8 mouse cellular contexts compared by ENCODE assay signal in genomic region chr11:97439935-97440334, GRCm38 (mm10). TPM values are rescaled to one million over a fixed set of nuclear protein-coding genes. Genes with fewer than 3 reads are reported as not detected.
DNase-seq lines count a peak whose midpoint lies in the region; ATAC-seq and TF ChIP-seq lines count a peak whose summit lies in the region.

No protein-coding gene starts in this region.

- WGBS in thymus, adult 2 months = 3% methylated on average over 36 of the region's 37 CpGs
- WGBS in hindbrain, postnatal 0 days = 2% methylated on average over 28 of the region's 37 CpGs
- WGBS in liver, embryonic 14.5 days (ENCODE audit: insufficient replicate concordance) = under 1% methylated on average over 36 of the region's 37 CpGs
- 5% methylated on average over 33 of the region's 37 CpGs for WGBS in neural tube, embryonic 11.5 days

- no peak for TF ChIP-seq CTCF in thymus, adult 2 months (IDR thresholded peaks at IDR 0.05; ENCODE audit: borderline replicate concordance, control insufficient read depth, extremely low read depth, insufficient read depth, low read length, poor library complexity)
- TF ChIP-seq CTCF in hindbrain, postnatal 0 days (IDR thresholded peaks at IDR 0.05; ENCODE audit: low read depth) = no peak
- TF ChIP-seq CTCF in liver, embryonic 14.5 days (IDR thresholded peaks at IDR 0.05; ENCODE audit: low read depth) = no peak

- TF ChIP-seq EP300 in liver, embryonic 14.5 days (IDR thresholded peaks at IDR 0.05; ENCODE audit: low read depth) = no peak; the same call in 1 of the 2 replicates

- 0 out of 2 replicates have a peak, but pooled peaks have one; percentile 8 for ATAC-seq in hindbrain, postnatal 0 days
- ATAC-seq in liver, embryonic 14.5 days (ENCODE audit: insufficient read depth) = peak; percentile 65
- ATAC-seq in neural tube, embryonic 11.5 days (ENCODE audit: insufficient read depth, low FRiP score, low TSS enrichment) = no peak

- H3K27ac ChIP-seq in thymus, adult 2 months (ENCODE audit: control insufficient read depth, insufficient read depth, low read length) = no peak overlapping the region
- H3K27ac ChIP-seq in hindbrain, postnatal 0 days = peak overlapping the region; percentile 41; the same call in 1 of the 2 replicates
- peak overlapping the region; percentile 98 for H3K27ac ChIP-seq in liver, embryonic 14.5 days
- H3K27ac ChIP-seq in neural tube, embryonic 11.5 days (ENCODE audit: low read depth, low read length) = no peak overlapping the region

- H3K9me3 ChIP-seq in hindbrain, postnatal 0 days (ENCODE audit: low read length) = no peaks in the 10 kb centered on the region
- no peaks in the 10 kb centered on the region for H3K9me3 ChIP-seq in liver, embryonic 14.5 days (ENCODE audit: control insufficient read depth, low read length)
- no peaks in the 10 kb centered on the region for H3K9me3 ChIP-seq in neural tube, embryonic 11.5 days (ENCODE audit: control insufficient read depth, low read length)

- no peak for DNase-seq in thymus, adult 2 months
- DNase-seq in thymus, adult 18-20 months = no peak
- peak; percentile 85 for DNase-seq in gastrocnemius, postnatal 25 days
- DNase-seq in hindbrain, postnatal 0 days (ENCODE audit: low spot score) = no peak
- peak in 1 of 3 experiments; percentile 62 for DNase-seq in liver, embryonic 14.5 days (ENCODE audit: low read depth in 3 of 3, low spot score in 3 of 3)
- no peak for DNase-seq in neural tube, embryonic 11.5 days (ENCODE audit: low spot score)
- DNase-seq in cerebellum, adult 8-10 months = no peak
- DNase-seq in cerebellum, postnatal 14 days = no peak

- H3K4me1 ChIP-seq in thymus, adult 2 months (replicated peaks; ENCODE audit: control insufficient read depth, insufficient read depth, low read length) = peaks cover 30% of the 10 kb centered on the region
- peaks cover 13% of the 10 kb centered on the region for H3K4me1 ChIP-seq in hindbrain, postnatal 0 days (ENCODE audit: insufficient read depth, low read length)
- peaks cover 54 to 71% of the 10 kb centered on the region in 2 experiments for H3K4me1 ChIP-seq in liver, embryonic 14.5 days (replicated peaks; ENCODE audit: control insufficient read depth in 2 of 2, insufficient read depth in 2 of 2, low read length in 1 of 2)
- peaks cover 21% of the 10 kb centered on the region for H3K4me1 ChIP-seq in neural tube, embryonic 11.5 days (ENCODE audit: control insufficient read depth, insufficient read depth, low read length)

- no peak for TF ChIP-seq POLR2A in thymus, adult 2 months (IDR thresholded peaks at IDR 0.05; ENCODE audit: control insufficient read depth, extremely low read depth, insufficient read depth, low read length, poor library complexity)

- peak overlapping the region; percentile 49 for H3K9ac ChIP-seq in hindbrain, postnatal 0 days (replicated peaks; ENCODE audit: low read length)
- H3K9ac ChIP-seq in liver, embryonic 14.5 days (replicated peaks) = peak overlapping the region; percentile 83
- peak overlapping the region; percentile 51 for H3K9ac ChIP-seq in neural tube, embryonic 11.5 days (ENCODE audit: low read length)

- peak overlapping the region; percentile 54 for H3K4me2 ChIP-seq in hindbrain, postnatal 0 days (ENCODE audit: low read depth, low read length)
- peak overlapping the region; percentile 92 for H3K4me2 ChIP-seq in liver, embryonic 14.5 days (ENCODE audit: low read depth)
- H3K4me2 ChIP-seq in neural tube, embryonic 11.5 days (ENCODE audit: low read depth) = peak overlapping the region; percentile 49

- peak overlapping the region; percentile 17; the same call in 1 of the 2 replicates for H3K4me3 ChIP-seq in thymus, adult 2 months (ENCODE audit: control insufficient read depth, insufficient read depth, low read length)
- peak overlapping the region; percentile 36 for H3K4me3 ChIP-seq in hindbrain, postnatal 0 days (ENCODE audit: low read length)
- H3K4me3 ChIP-seq in liver, embryonic 14.5 days (ENCODE audit: insufficient read depth in 1 of 2, low read depth in 2 of 2, low read length in 2 of 2) = peak overlapping the region; percentile 75 to 95
- peak overlapping the region; percentile 37 for H3K4me3 ChIP-seq in neural tube, embryonic 11.5 days (ENCODE audit: low read depth, low read length)

- peaks cover 12% of the 10 kb centered on the region for H3K27me3 ChIP-seq in thymus, adult 2 months (ENCODE audit: control insufficient read depth, insufficient read depth, low read length)
- 0 out of 2 replicates have a peak, but pooled peaks cover 7% of the 10 kb centered on the region for H3K27me3 ChIP-seq in hindbrain, postnatal 0 days (ENCODE audit: insufficient read depth, low read length)
- H3K27me3 ChIP-seq in liver, embryonic 14.5 days (ENCODE audit: control insufficient read depth, insufficient read depth, low read length) = no peaks in the 10 kb centered on the region
- H3K27me3 ChIP-seq in neural tube, embryonic 11.5 days (ENCODE audit: control insufficient read depth, insufficient read depth, low read length) = peaks cover 26% of the 10 kb centered on the region

- H3K36me3 ChIP-seq in thymus, adult 2 months (ENCODE audit: control insufficient read depth, insufficient read depth, low read length) = no peaks in the 10 kb centered on the region
- 0 out of 2 replicates have a peak, but pooled peaks cover 3% of the 10 kb centered on the region for H3K36me3 ChIP-seq in hindbrain, postnatal 0 days (ENCODE audit: insufficient read depth, low read length)
- H3K36me3 ChIP-seq in liver, embryonic 14.5 days (replicated peaks; ENCODE audit: control insufficient read depth, insufficient read depth, low read depth) = peaks cover 11% of the 10 kb centered on the region
- no peaks in the 10 kb centered on the region for H3K36me3 ChIP-seq in neural tube, embryonic 11.5 days (ENCODE audit: control insufficient read depth, insufficient read depth, low read length)

RNA-seq across cellular contexts. Expression of gene Arhgap23, which starts 24.6 kb away (rescaled TPM):
- 13.3 and 18.0 TPM in 2 replicates for polyA plus RNA-seq in thymus, adult 2 months (2012; rRNA removed)
- 1 to 10 TPM; 6.5 to 7.1 TPM for total RNA-seq in gastrocnemius, postnatal 25 days (2021)
- total RNA-seq in hindbrain, postnatal 0 days (2014; rRNA removed) = 75.2 and 86.8 TPM in 2 replicates
- 7.3 and 7.7 TPM in 2 replicates for polyA plus RNA-seq in hindbrain, postnatal 0 days (2015; fragmentation: Nextera tagmentation; extraction: Ambion mirVana)
- polyA plus RNA-seq in liver, embryonic 14.5 days (2012; rRNA removed) = 17.5 and 21.2 TPM in 2 replicates
- polyA plus RNA-seq in liver, embryonic 14.5 days (2014; fragmentation: Nextera tagmentation; extraction: Ambion mirVana) = 7.3 and 7.9 TPM in 2 replicates
- 4.1 and 5.2 TPM in 2 replicates for polyA plus RNA-seq in neural tube, embryonic 11.5 days (2014; fragmentation: Nextera tagmentation; extraction: Ambion mirVana)

Comparison
In these comparisons a context has a peak if more than half of its experiments do, and no peak if none do; other contexts are left out.
1. H3K27ac ChIP-seq: peak in hindbrain, postnatal 0 days (single experiment) and liver, embryonic 14.5 days (single experiment); none in thymus, adult 2 months (single experiment) and neural tube, embryonic 11.5 days (single experiment).
2. H3K4me3 ChIP-seq: peak in every context shown above with its lines; median percentile 85 in liver, embryonic 14.5 days; 37 in neural tube, embryonic 11.5 days; 36 in hindbrain, postnatal 0 days; 17 in thymus, adult 2 months.
3. Peak in every context shown above with its lines, with median percentiles within 50 percentile points of each other: H3K4me2 ChIP-seq and H3K9ac ChIP-seq.